In the genomic region with DNA sequence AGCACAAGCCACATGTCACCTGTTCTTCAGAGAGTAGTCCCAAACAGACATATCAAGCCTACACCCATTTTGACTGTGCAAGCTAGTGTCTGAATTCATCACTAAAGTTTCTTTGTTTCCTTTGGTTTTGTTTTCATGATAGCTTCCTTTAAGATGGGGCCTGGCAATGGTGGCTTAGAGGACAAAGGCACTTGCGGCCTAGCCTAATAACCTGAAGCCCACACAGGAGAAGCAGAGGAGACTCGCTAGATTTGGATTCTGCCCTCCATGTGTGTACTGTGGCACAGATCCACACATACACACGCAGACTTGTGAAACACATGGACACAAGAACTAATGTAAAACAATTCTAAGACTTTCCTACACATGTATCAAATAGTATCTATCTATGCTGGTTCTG, we compare ENCODE assay signal across 29 mouse cellular contexts. TPM values are rescaled to one million over a fixed set of nuclear protein-coding genes. Genes with fewer than 3 reads are reported as not detected.
"Had no signal": no experiment of that assay in that cellular context is flagged by ENCODE, and none has a peak within 500 bp of the region (broad histone marks: within the 10 kb centered on the region; RNA-seq: fewer than 3 reads in every experiment).

No protein-coding gene starts in this region.

- DNase-seq: cerebellum, adult 2 months; cerebellum, adult 8-10 months; cerebellum, adult 9-10 months; cerebellum, adult 9-11 months; cerebellum, postnatal 10 days; cerebellum, postnatal 14 days; cerebellum, postnatal 25 days; cerebellum, postnatal 36 days; embryo, embryonic 11 days; forebrain, postnatal 0 days; gastrocnemius, adult 2 months; gastrocnemius, postnatal 10 days; gastrocnemius, postnatal 14 days; gastrocnemius, postnatal 25 days; gastrocnemius, postnatal 36 days; heart, adult 18-20 months had no signal

- H3K4me2 ChIP-seq: embryonic facial prominence, embryonic 12.5 days; embryonic facial prominence, embryonic 13.5 days; embryonic facial prominence, embryonic 15.5 days; forebrain, embryonic 12.5 days; forebrain, embryonic 13.5 days; forebrain, embryonic 15.5 days had no signal

- H3K36me3 ChIP-seq: embryonic facial prominence, embryonic 10.5 days; embryonic facial prominence, embryonic 12.5 days; embryonic facial prominence, embryonic 13.5 days; embryonic facial prominence, embryonic 15.5 days; forebrain, embryonic 10.5 days; forebrain, embryonic 12.5 days; forebrain, embryonic 15.5 days had no signal

- H3K4me1 ChIP-seq: embryonic facial prominence, embryonic 12.5 days; embryonic facial prominence, embryonic 13.5 days; forebrain, embryonic 12.5 days; forebrain, embryonic 13.5 days; forebrain, embryonic 15.5 days had no signal

- H3K9ac ChIP-seq: embryonic facial prominence, embryonic 12.5 days; embryonic facial prominence, embryonic 13.5 days; embryonic facial prominence, embryonic 15.5 days; forebrain, embryonic 12.5 days; forebrain, embryonic 13.5 days; forebrain, embryonic 15.5 days; forebrain, postnatal 0 days had no signal

- H3K4me3 ChIP-seq: embryonic facial prominence, embryonic 10.5 days; embryonic facial prominence, embryonic 12.5 days; embryonic facial prominence, embryonic 13.5 days; embryonic facial prominence, embryonic 15.5 days; erythroblast, embryonic 14.5 days; forebrain, embryonic 10.5 days; forebrain, embryonic 12.5 days; forebrain, embryonic 13.5 days; forebrain, embryonic 15.5 days; gastrocnemius, adult 2 months; heart, adult 2 months had no signal

- H3K27me3 ChIP-seq: embryonic facial prominence, embryonic 12.5 days; embryonic facial prominence, embryonic 13.5 days; embryonic facial prominence, embryonic 15.5 days; forebrain, embryonic 12.5 days; forebrain, embryonic 13.5 days; forebrain, embryonic 15.5 days had no signal

- H3K9me3 ChIP-seq: embryonic facial prominence, embryonic 10.5 days; embryonic facial prominence, embryonic 12.5 days; embryonic facial prominence, embryonic 13.5 days; embryonic facial prominence, embryonic 15.5 days; forebrain, embryonic 10.5 days; forebrain, embryonic 12.5 days; forebrain, embryonic 13.5 days; forebrain, embryonic 15.5 days had no signal

- H3K27ac ChIP-seq: embryonic facial prominence, embryonic 10.5 days; embryonic facial prominence, embryonic 12.5 days; embryonic facial prominence, embryonic 13.5 days; embryonic facial prominence, embryonic 15.5 days; forebrain, embryonic 10.5 days; forebrain, embryonic 12.5 days; forebrain, embryonic 13.5 days; forebrain, embryonic 15.5 days; heart, adult 2 months had no signal

- ATAC-seq: forebrain, embryonic 13.5 days; forebrain, embryonic 14.5 days; forebrain, embryonic 15.5 days; forebrain, embryonic 16.5 days; forebrain, postnatal 0 days had no signal

RNA-seq across cellular contexts. Expression of a gene that starts 37.4 kb away (rescaled TPM):
- total RNA-seq: granulocyte monocyte progenitor cell, adult 5-6 weeks had no signal
- polyA plus RNA-seq: erythroblast, embryonic 14.5 days had no signal
